10 mouse cellular contexts compared by ENCODE assay signal in the genomic region with DNA sequence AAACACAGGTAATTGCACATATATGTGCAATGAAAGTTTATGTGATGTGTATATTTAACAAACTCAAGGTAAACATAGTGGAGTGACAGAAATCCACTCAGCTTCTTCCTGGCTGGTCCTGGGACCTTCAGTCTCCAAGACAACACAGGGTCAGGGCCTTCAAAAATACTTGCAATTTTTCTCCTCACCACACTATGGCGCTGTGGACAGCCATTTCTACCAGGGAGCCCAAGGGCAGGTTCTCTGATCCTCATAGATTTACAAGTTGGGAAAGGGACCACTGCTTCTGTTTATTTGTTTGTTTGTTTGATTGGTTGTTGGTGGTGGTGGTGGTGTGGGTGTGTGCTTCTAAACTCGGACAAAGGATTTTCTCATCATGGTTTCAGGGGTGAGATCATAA. TPM values are rescaled to one million over a fixed set of nuclear protein-coding genes. Genes with fewer than 3 reads are reported as not detected.
DNase-seq lines count a peak whose midpoint lies in the region; ATAC-seq and TF ChIP-seq lines count a peak whose summit lies in the region.
"Had no signal": no experiment of that assay in that cellular context is flagged by ENCODE, and none has a peak within 500 bp of the region (broad histone marks: within the 10 kb centered on the region; RNA-seq: fewer than 3 reads in every experiment).

No protein-coding gene starts in this region.

- TF ChIP-seq CTCF in CH12.LX (conservative IDR thresholded peaks at IDR 0.05 in 1 of 2, IDR thresholded peaks at IDR 0.05 in 1 of 2; ENCODE audit: low read depth in 2 of 2, low read length in 2 of 2) = peak; percentile 48 to 74; a peak in 3 of 4 replicates
- peak; percentile 72 for TF ChIP-seq CTCF in liver, embryonic 14.5 days (IDR thresholded peaks at IDR 0.05; ENCODE audit: low read depth)

- H3K36me3 ChIP-seq in hindbrain, embryonic 11.5 days (ENCODE audit: control insufficient read depth, insufficient read depth, low read length) = no peaks in the 10 kb centered on the region
- no peaks in the 10 kb centered on the region for H3K36me3 ChIP-seq in hindbrain, embryonic 14.5 days (replicated peaks; ENCODE audit: control insufficient read depth, insufficient read depth)
- no peaks in the 10 kb centered on the region for H3K36me3 ChIP-seq in CH12.LX (replicated peaks in 1 of 2; ENCODE audit: control insufficient read depth in 1 of 2, insufficient read depth in 1 of 2, low read length in 1 of 2)
- no peaks in the 10 kb centered on the region for H3K36me3 ChIP-seq in liver, embryonic 14.5 days (replicated peaks; ENCODE audit: control insufficient read depth, insufficient read depth, low read depth)
- no peaks in the 10 kb centered on the region for H3K36me3 ChIP-seq in midbrain, embryonic 16.5 days (ENCODE audit: control insufficient read depth, insufficient read depth, low read length)
- H3K36me3 ChIP-seq: embryonic facial prominence, embryonic 13.5 days; limb, embryonic 12.5 days had no signal

- in situ Hi-C loops in CH12.LX (cut with MboI; ENCODE audit: low pct_ligation_motif_present, low pct_unique_long_range_greater_than_20kb, low sequenced_read_pairs) = loop anchor here (10.0 kb wide), 2 partner anchors 83 to 167 kb away; partner anchors contain the start of gene Mroh3

- no peak for TF ChIP-seq POLR2A in CH12.LX (IDR thresholded peaks at IDR 0.05; ENCODE audit: low read depth, low read length)

- no peaks in the 10 kb centered on the region for H3K79me2 ChIP-seq in CH12.LX (replicated peaks; ENCODE audit: control insufficient read depth, extremely low read depth, insufficient read depth, poor library complexity, severe bottlenecking)

- H3K4me3 ChIP-seq in hindbrain, embryonic 11.5 days (ENCODE audit: low read depth, low read length) = no peak overlapping the region
- H3K4me3 ChIP-seq in hindbrain, embryonic 14.5 days (replicated peaks; ENCODE audit: low read length) = no peak overlapping the region
- no peak overlapping the region for H3K4me3 ChIP-seq in CH12.LX (replicated peaks in 1 of 3; ENCODE audit: low read depth in 2 of 3, low read length in 2 of 3, poor library complexity in 1 of 3)
- H3K4me3 ChIP-seq in liver, embryonic 14.5 days (ENCODE audit: insufficient read depth in 1 of 2, low read depth in 2 of 2, low read length in 2 of 2) = no peak overlapping the region
- no peak overlapping the region for H3K4me3 ChIP-seq in midbrain, embryonic 16.5 days (ENCODE audit: low read depth, low read length)
- H3K4me3 ChIP-seq: embryonic facial prominence, embryonic 13.5 days; limb, embryonic 12.5 days had no signal

- H3K9me3 ChIP-seq in hindbrain, embryonic 11.5 days (ENCODE audit: control insufficient read depth, low read length) = no peaks in the 10 kb centered on the region
- H3K9me3 ChIP-seq in hindbrain, embryonic 14.5 days (ENCODE audit: control insufficient read depth, low read length) = no peaks in the 10 kb centered on the region
- no peaks in the 10 kb centered on the region for H3K9me3 ChIP-seq in CH12.LX (replicated peaks; ENCODE audit: low read length)
- H3K9me3 ChIP-seq in liver, embryonic 14.5 days (ENCODE audit: control insufficient read depth, low read length) = no peaks in the 10 kb centered on the region
- H3K9me3 ChIP-seq in midbrain, embryonic 16.5 days (replicated peaks; ENCODE audit: control insufficient read depth, low read length, poor library complexity, severe bottlenecking) = no peaks in the 10 kb centered on the region
- H3K9me3 ChIP-seq: embryonic facial prominence, embryonic 13.5 days; limb, embryonic 12.5 days had no signal

- DNase-seq in hindbrain, embryonic 11.5 days (ENCODE audit: low spot score) = peak; percentile 59
- no peak for DNase-seq in hindbrain, embryonic 14.5 days (ENCODE audit: low spot score)
- DNase-seq in CH12.LX (ENCODE audit: extremely low read depth) = peak; percentile 35
- DNase-seq in T-cell, adult 2 months (ENCODE audit: low spot score) = peak; percentile 6
- DNase-seq in liver, embryonic 14.5 days (ENCODE audit: low read depth in 3 of 3, low spot score in 3 of 3) = no peak
- no peak for DNase-seq in layer of hippocampus, postnatal 14 days (ENCODE audit: low spot score in 2 of 2)
- no peak for DNase-seq in left cerebral cortex, adult 8-10 months (ENCODE audit: low spot score in 2 of 2)

- dilution Hi-C loops in CH12.LX (cut with MboI; ENCODE audit: extremely low pct_ligation_motif_present, extremely low pct_unique_long_range_greater_than_20kb, low sequenced_read_pairs) = no loop called here

- ATAC-seq in hindbrain, embryonic 11.5 days (ENCODE audit: low FRiP score) = no peak
- no peak for ATAC-seq in hindbrain, embryonic 14.5 days (ENCODE audit: low FRiP score)
- no peak for ATAC-seq in liver, embryonic 14.5 days (ENCODE audit: insufficient read depth)
- ATAC-seq in midbrain, embryonic 16.5 days = no peak

- peak; percentile 56 for TF ChIP-seq RAD21 in CH12.LX (IDR thresholded peaks at IDR 0.05; ENCODE audit: low read depth, low read length)

- H3K9ac ChIP-seq in hindbrain, embryonic 11.5 days (ENCODE audit: low read depth, low read length) = no peak overlapping the region
- H3K9ac ChIP-seq in hindbrain, embryonic 14.5 days = no peak overlapping the region
- no peak overlapping the region for H3K9ac ChIP-seq in CH12.LX (ENCODE audit: insufficient read depth, low read depth)
- no peak overlapping the region for H3K9ac ChIP-seq in liver, embryonic 14.5 days (replicated peaks)
- H3K9ac ChIP-seq in midbrain, embryonic 16.5 days (ENCODE audit: low read depth, low read length) = no peak overlapping the region
- H3K9ac ChIP-seq: embryonic facial prominence, embryonic 13.5 days; limb, embryonic 12.5 days had no signal

- no peak for TF ChIP-seq EP300 in CH12.LX (IDR thresholded peaks at IDR 0.05; ENCODE audit: low read length)
- TF ChIP-seq EP300 in liver, embryonic 14.5 days (IDR thresholded peaks at IDR 0.05; ENCODE audit: low read depth) = no peak

- peaks cover 24% of the 10 kb centered on the region for H3K27me3 ChIP-seq in hindbrain, embryonic 11.5 days (ENCODE audit: control insufficient read depth, insufficient read depth, low read length)
- peaks cover 24% of the 10 kb centered on the region for H3K27me3 ChIP-seq in hindbrain, embryonic 14.5 days (ENCODE audit: control insufficient read depth, insufficient read depth, low read length)
- H3K27me3 ChIP-seq in CH12.LX (replicated peaks) = peaks cover 51% of the 10 kb centered on the region
- H3K27me3 ChIP-seq in liver, embryonic 14.5 days (ENCODE audit: control insufficient read depth, insufficient read depth, low read length) = peaks cover 42% of the 10 kb centered on the region
- peaks cover 11% of the 10 kb centered on the region for H3K27me3 ChIP-seq in midbrain, embryonic 16.5 days (ENCODE audit: control insufficient read depth, insufficient read depth, low read depth, low read length)

- no peak overlapping the region for H3K27ac ChIP-seq in hindbrain, embryonic 11.5 days (ENCODE audit: low read depth, low read length)
- no peak overlapping the region for H3K27ac ChIP-seq in hindbrain, embryonic 14.5 days
- no peak overlapping the region for H3K27ac ChIP-seq in CH12.LX (ENCODE audit: insufficient read depth, low read depth)
- H3K27ac ChIP-seq in liver, embryonic 14.5 days = no peak overlapping the region
- no peak overlapping the region for H3K27ac ChIP-seq in midbrain, embryonic 16.5 days (ENCODE audit: low read length)
- H3K27ac ChIP-seq: embryonic facial prominence, embryonic 13.5 days; limb, embryonic 12.5 days had no signal

- no peak overlapping the region for H3K4me2 ChIP-seq in hindbrain, embryonic 11.5 days (replicated peaks; ENCODE audit: low read depth, low read length)
- H3K4me2 ChIP-seq in hindbrain, embryonic 14.5 days (replicated peaks) = no peak overlapping the region
- no peak overlapping the region for H3K4me2 ChIP-seq in CH12.LX (ENCODE audit: insufficient read depth, low read depth, poor library complexity, severe bottlenecking)
- no peak overlapping the region for H3K4me2 ChIP-seq in liver, embryonic 14.5 days (ENCODE audit: low read depth)
- H3K4me2 ChIP-seq in midbrain, embryonic 16.5 days (ENCODE audit: low read length) = no peak overlapping the region
- H3K4me2 ChIP-seq: embryonic facial prominence, embryonic 13.5 days; limb, embryonic 12.5 days had no signal

- 10% methylated on average over 2 of the region's 2 CpGs for WGBS in hindbrain, embryonic 11.5 days
- WGBS in hindbrain, embryonic 14.5 days = 6% methylated on average over 2 of the region's 2 CpGs
- WGBS in liver, embryonic 14.5 days (ENCODE audit: insufficient replicate concordance) = 0% methylated on average over 2 of the region's 2 CpGs
- WGBS in midbrain, embryonic 16.5 days = 5% methylated on average over 2 of the region's 2 CpGs

- H3K4me1 ChIP-seq in hindbrain, embryonic 11.5 days (replicated peaks; ENCODE audit: control insufficient read depth, insufficient read depth, low read length) = no peaks in the 10 kb centered on the region; the same call in 1 of the 2 replicates
- 0 out of 2 replicates have a peak, but pooled peaks cover 9% of the 10 kb centered on the region for H3K4me1 ChIP-seq in hindbrain, embryonic 14.5 days (replicated peaks; ENCODE audit: control insufficient read depth, insufficient read depth, low read length)
- no peaks in the 10 kb centered on the region for H3K4me1 ChIP-seq in CH12.LX (ENCODE audit: control insufficient read depth in 1 of 2, insufficient read depth in 2 of 2)
- no peaks in the 10 kb centered on the region for H3K4me1 ChIP-seq in liver, embryonic 14.5 days (replicated peaks; ENCODE audit: control insufficient read depth in 2 of 2, insufficient read depth in 2 of 2, low read length in 1 of 2)
- H3K4me1 ChIP-seq in midbrain, embryonic 16.5 days (ENCODE audit: control insufficient read depth, insufficient read depth, low read length) = peaks cover 5% of the 10 kb centered on the region; the same call in 1 of the 2 replicates

RNA-seq across cellular contexts. Expression of gene Ascl5, which starts 3.2 kb away (rescaled TPM):
- not detected in 2 replicates for polyA plus RNA-seq in hindbrain, embryonic 11.5 days (2014; fragmentation: Nextera tagmentation; extraction: Ambion mirVana)
- polyA plus RNA-seq in hindbrain, embryonic 14.5 days (2014; fragmentation: Nextera tagmentation; extraction: Ambion mirVana) = not detected in 2 replicates
- total RNA-seq in CH12.LX (2012; rRNA removed) = not detected in 2 replicates
- total RNA-seq in CH12.LX (2014; rRNA removed) = not detected in 2 replicates
- polyA plus RNA-seq in CH12.LX (2012; ENCODE audit: insufficient read length, low read depth) = not detected in 2 replicates
- polyA plus RNA-seq in liver, embryonic 14.5 days (2012; rRNA removed) = not detected in 2 replicates
- polyA plus RNA-seq in liver, embryonic 14.5 days (2014; fragmentation: Nextera tagmentation; extraction: Ambion mirVana) = not detected in 2 replicates
- not detected for total RNA-seq in layer of hippocampus, postnatal 14 days (2021)
- 1 to 10 TPM; 1.2 to 2.5 (median 2.1) TPM for total RNA-seq in left cerebral cortex, adult 8-10 months (2022)
- not detected in 2 replicates for polyA plus RNA-seq in midbrain, embryonic 16.5 days (2015; fragmentation: Nextera tagmentation; extraction: Ambion mirVana)
- polyA plus RNA-seq: limb, embryonic 12.5 days had no signal

RNA-seq across cellular contexts. Expression of gene Cacna1s, which starts 5.1 kb away (rescaled TPM):
- 0.20 and 0.43 TPM in 2 replicates for polyA plus RNA-seq in hindbrain, embryonic 11.5 days (2014; fragmentation: Nextera tagmentation; extraction: Ambion mirVana)
- polyA plus RNA-seq in hindbrain, embryonic 14.5 days (2014; fragmentation: Nextera tagmentation; extraction: Ambion mirVana) = 0.13 and 0.17 TPM in 2 replicates
- 54.0 and 61.7 TPM in 2 replicates for total RNA-seq in CH12.LX (2012; rRNA removed)
- total RNA-seq in CH12.LX (2014; rRNA removed) = 84.1 and 90.0 TPM in 2 replicates
- polyA plus RNA-seq in CH12.LX (2012; ENCODE audit: insufficient read length, low read depth) = 33.9 and 42.5 TPM in 2 replicates
- polyA plus RNA-seq in liver, embryonic 14.5 days (2012; rRNA removed) = 0.02 TPM in 1 of 2 replicates, not detected in the other
- polyA plus RNA-seq in liver, embryonic 14.5 days (2014; fragmentation: Nextera tagmentation; extraction: Ambion mirVana) = not detected in 2 replicates
- 1 to 10 TPM in 1 of 2 experiments, under 1 TPM in 1; 0.97 to 2.1 TPM for total RNA-seq in layer of hippocampus, postnatal 14 days (2021)
- total RNA-seq in left cerebral cortex, adult 8-10 months (2022) = 1 to 10 TPM in 3 of 4 experiments, under 1 TPM in 1; 0.83 to 1.6 (median 1.4) TPM
- polyA plus RNA-seq in midbrain, embryonic 16.5 days (2015; fragmentation: Nextera tagmentation; extraction: Ambion mirVana) = 0.39 and 1.3 TPM in 2 replicates

RNA-seq across cellular contexts. Expression of gene Tmem9, which starts 39.5 kb away (rescaled TPM):
- 60.8 and 84.0 TPM in 2 replicates for polyA plus RNA-seq in hindbrain, embryonic 11.5 days (2014; fragmentation: Nextera tagmentation; extraction: Ambion mirVana)
- 98.2 and 116 TPM in 2 replicates for polyA plus RNA-seq in hindbrain, embryonic 14.5 days (2014; fragmentation: Nextera tagmentation; extraction: Ambion mirVana)
- 19.1 and 22.2 TPM in 2 replicates for total RNA-seq in CH12.LX (2012; rRNA removed)
- 28.2 and 30.1 TPM in 2 replicates for total RNA-seq in CH12.LX (2014; rRNA removed)
- polyA plus RNA-seq in CH12.LX (2012; ENCODE audit: insufficient read length, low read depth) = 23.9 and 28.6 TPM in 2 replicates
- polyA plus RNA-seq in liver, embryonic 14.5 days (2012; rRNA removed) = 43.9 and 44.4 TPM in 2 replicates
- polyA plus RNA-seq in liver, embryonic 14.5 days (2014; fragmentation: Nextera tagmentation; extraction: Ambion mirVana) = 42.4 and 44.2 TPM in 2 replicates
- 10 to 100 TPM; 81.2 to 81.7 TPM for total RNA-seq in layer of hippocampus, postnatal 14 days (2021)
- total RNA-seq in left cerebral cortex, adult 8-10 months (2022) = 10 to 100 TPM; 56.1 to 74.4 (median 67.6) TPM
- polyA plus RNA-seq in midbrain, embryonic 16.5 days (2015; fragmentation: Nextera tagmentation; extraction: Ambion mirVana) = 147 and 169 TPM in 2 replicates

RNA-seq across cellular contexts. Expression of gene Igfn1, which starts 41.3 kb away (rescaled TPM):
- not detected in 2 replicates for polyA plus RNA-seq in hindbrain, embryonic 11.5 days (2014; fragmentation: Nextera tagmentation; extraction: Ambion mirVana)
- polyA plus RNA-seq in hindbrain, embryonic 14.5 days (2014; fragmentation: Nextera tagmentation; extraction: Ambion mirVana) = not detected in 2 replicates
- not detected in 2 replicates for total RNA-seq in CH12.LX (2012; rRNA removed)
- not detected in 2 replicates for total RNA-seq in CH12.LX (2014; rRNA removed)
- 0.04 TPM in 1 of 2 replicates, not detected in the other for polyA plus RNA-seq in CH12.LX (2012; ENCODE audit: insufficient read length, low read depth)
- not detected in 2 replicates for polyA plus RNA-seq in liver, embryonic 14.5 days (2012; rRNA removed)
- polyA plus RNA-seq in liver, embryonic 14.5 days (2014; fragmentation: Nextera tagmentation; extraction: Ambion mirVana) = not detected in 2 replicates
- under 1 TPM; 0.19 to 0.62 TPM for total RNA-seq in layer of hippocampus, postnatal 14 days (2021)
- total RNA-seq in left cerebral cortex, adult 8-10 months (2022) = 10 to 100 TPM; 14.0 to 17.5 (median 14.3) TPM
- polyA plus RNA-seq in midbrain, embryonic 16.5 days (2015; fragmentation: Nextera tagmentation; extraction: Ambion mirVana) = 0.11 TPM in 1 of 2 replicates, not detected in the other

Comparison
In these comparisons a context has a peak if more than half of its experiments do, and no peak if none do; other contexts are left out.
1. DNase-seq: peak in hindbrain, embryonic 11.5 days (single experiment), CH12.LX (single experiment) and T-cell, adult 2 months (single experiment); none in hindbrain, embryonic 14.5 days (single experiment), liver, embryonic 14.5 days (0 of 3), layer of hippocampus, postnatal 14 days (0 of 2) and left cerebral cortex, adult 8-10 months (0 of 2).
2. RNA of gene Cacna1s, which starts 5.1 kb away (polyA plus RNA-seq): 33.9 to 42.5 TPM in CH12.LX; 0.39 to 1.3 TPM in midbrain, embryonic 16.5 days, 0.20 to 0.43 TPM in hindbrain, embryonic 11.5 days, 0.13 to 0.17 TPM in hindbrain, embryonic 14.5 days and 0.02 TPM in liver, embryonic 14.5 days; every median in the first group is over 10 times any median in the second.